Mouse (Mus musculus) embryonic fibroblast, embryonic 13.5 days (primary cell): ENCODE results near the gene Rfc1.

Source experiments
- CTCF ChIP-seq: IDR thresholded peaks from 2 replicates; pipeline ENCODE4 v1.5.1; 2011; ENCODE audit warnings: mild to moderate bottlenecking, control low read depth, low read length, moderate library complexity, borderline replicate concordance; ENCODE audit not compliant: insufficient read depth
- POLR2A ChIP-seq: IDR thresholded peaks from 2 replicates; pipeline ENCODE4 v1.6.1; 2011; ENCODE audit warnings: low read depth, mild to moderate bottlenecking, control low read depth, low read length, moderate library complexity

- no peak for TF ChIP-seq CTCF
- TF ChIP-seq POLR2A: no peak
These were observed 39.3 kb upstream of the Rfc1 start for GRCm38 (mm10) chr5:65374746-65375145.
